Mouse (Mus musculus): ENCODE measurements at regions not wholly inside any gene's neighbourhood (a gene's known extent, or its start where the extent isn't known, plus 50 kb on each side); places are given as distances from the start of the nearest gene placed in this dataset.

DNA sequence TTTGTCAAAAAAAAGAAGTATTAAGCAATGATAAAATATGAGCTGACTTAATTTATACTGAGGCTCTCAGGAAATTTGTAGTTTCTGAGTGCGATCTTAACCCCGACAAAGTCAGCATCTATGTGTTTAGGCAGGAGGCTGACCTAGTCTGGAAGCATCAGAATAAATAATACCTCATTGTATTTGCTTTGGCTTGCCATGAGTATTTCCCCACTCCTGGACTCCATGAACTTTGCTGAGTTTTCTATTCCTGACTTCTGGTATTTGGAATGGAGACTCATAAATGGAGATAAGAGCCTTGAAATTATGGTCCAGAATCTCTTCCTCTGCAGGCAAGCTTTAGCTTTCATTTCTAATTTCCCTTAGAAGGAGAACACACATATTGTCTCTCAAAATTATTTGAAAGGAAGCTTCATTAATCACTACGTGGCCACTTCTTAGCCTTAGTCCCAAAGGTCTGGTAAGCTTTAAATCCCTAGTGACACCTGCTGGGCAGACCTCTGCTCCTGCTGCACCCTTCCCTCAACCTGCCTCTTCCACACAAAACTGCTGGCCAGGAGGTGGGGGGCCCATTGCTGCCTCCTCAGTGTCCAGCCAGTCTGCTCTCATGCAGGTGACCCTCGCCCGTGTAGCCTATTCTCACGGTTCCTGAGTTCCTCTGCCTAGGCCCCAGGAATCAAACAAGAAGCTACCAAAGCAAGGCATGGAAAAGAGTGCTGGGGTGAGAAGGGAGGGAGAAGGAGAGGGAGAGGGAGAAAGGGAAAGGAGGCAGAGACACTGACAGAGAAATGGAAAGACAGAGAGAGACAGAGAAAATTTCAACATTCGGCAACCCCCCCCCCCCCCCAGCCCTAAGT is 173.6 kb upstream of the Klf12 start:
- no peak for ATAC-seq

DNA sequence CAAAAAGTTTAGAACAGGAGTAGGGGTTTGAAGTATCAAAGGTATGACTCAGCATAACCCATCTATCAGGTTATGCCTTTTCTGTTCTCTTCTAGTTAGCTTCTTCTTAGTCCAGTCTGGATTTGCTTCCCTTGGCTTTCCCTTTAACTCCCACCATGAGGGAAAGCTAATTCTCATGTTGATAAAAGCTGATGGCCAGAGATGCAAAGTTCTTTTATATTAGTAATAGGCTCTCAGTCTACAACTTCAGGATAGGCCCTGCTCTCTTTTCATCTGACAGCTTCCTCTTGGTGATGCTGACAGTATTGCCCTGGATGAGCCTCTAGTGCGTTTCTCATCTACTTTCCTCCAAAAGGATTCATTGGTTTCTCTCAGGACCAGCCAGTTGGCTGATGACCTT is 161.7 kb upstream of the Klf12 start:
- ATAC-seq: no peak

DNA sequence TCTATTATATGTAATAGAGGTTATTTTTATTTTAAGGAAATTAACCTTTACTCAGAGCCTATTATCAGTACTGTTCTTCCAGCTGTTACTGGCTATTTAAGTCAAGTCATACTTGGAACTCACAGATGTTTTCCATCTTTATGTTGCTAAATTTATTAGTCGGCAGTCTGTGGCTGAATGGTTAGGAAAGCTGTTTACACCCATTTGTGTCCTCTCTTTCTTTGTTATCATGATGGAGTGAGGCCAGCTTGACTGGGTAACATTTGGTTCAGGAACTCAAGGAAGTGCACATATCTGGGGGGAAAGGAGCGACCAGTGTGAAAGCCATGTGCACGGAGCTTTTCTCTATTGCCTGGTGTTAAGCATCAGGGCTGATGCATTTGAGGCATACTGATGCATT is 160.4 kb upstream of the Klf12 start:
- no peak for ATAC-seq

DNA sequence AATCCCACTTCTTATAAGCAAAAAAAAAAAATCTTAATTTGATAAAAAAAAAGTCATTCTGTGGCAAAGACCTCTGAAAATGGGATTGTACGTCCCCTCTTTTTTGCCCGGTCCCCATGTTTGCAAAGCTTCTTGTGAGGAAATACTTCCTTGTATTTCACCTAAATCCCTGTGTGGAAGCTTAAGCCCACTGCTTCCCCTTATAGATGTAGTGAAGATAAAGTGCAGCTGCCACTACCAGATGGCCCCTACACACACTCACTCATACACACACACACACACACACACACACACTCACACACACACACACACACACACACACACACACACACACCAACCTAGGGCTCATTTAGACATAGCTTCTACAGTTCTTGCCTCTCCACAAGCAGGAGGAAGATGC is 159.6 kb upstream of the Klf12 start:
- ATAC-seq: no peak

DNA sequence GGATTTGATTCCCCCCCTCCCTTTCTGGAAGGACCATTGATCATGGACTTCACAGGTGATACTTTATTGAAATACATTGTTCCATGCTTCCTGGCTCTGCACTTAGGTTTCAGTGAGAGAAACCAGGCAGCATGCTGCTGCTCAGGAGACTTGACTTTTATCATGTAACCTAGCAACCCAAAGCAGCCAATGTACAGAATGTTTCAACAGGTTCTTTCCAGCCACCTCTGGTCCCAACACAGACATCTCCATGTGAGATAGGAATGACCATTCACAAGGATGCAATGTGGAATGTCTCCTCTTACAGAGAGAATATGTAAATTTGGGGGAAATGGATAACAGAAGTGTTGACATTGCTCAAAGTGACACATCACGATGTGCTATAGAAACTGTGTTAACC is 153.1 kb upstream of the Klf12 start:
- no peak for ATAC-seq

DNA sequence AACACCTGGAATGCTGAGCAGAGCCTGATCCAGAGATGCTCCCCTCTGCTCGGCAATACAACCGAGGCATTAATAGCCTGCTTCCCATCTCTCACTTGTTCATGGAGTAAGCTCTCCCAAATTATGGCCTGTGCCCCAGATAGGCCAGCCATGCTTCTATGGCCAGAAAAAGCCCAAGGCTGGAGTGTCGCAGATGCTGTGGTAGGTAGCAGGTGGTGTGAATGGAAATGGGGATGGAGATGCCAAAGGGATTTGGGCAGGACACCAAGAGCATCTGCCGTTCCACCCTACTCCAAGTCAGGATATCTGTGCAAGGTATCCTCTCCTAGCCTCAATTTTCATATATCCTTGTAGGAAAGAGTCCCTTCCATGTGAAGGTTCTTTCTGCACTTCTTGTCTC is 145.2 kb upstream of the Klf12 start:
- no peak for ATAC-seq

DNA sequence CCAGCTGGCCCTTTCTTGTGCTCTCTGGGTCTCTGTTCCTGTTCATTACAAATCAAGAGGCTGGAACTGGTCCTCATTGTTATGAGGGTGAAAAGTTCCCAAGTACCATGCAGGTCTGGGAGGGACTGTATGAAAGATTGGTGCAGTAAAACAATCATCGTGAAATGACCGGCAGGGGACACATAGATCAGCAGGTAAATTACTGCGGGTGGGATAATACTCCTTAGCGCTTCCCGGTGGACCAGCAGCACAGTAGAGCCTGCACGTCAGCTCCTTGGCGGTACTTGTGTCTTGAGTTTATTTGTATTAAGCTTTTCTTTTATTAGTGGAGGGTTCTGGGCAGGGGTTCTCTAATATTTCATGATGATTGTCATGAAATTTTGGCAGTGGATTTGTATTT is 141.9 kb upstream of the Klf12 start:
- no peak for ATAC-seq

DNA sequence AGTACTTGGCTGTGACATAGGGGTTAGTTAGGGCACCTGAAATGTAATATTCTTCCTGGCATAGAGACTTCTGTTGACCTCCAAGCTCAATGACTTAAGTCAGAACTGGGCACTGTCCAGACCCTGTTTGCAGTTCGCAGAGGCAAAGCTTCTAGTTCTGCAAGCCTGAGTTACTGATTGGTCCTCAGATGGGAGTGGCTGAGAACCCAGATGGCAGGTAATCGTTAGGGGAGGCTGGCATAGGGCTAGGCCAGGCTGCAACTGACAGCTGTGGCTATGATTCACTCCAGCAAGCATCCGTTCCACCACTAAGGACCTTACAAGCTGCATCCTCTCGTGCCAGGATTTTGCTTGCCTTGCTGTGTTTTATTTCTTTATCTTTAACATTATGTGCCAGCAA is 139.3 kb upstream of the Klf12 start:
- ATAC-seq: no peak

DNA sequence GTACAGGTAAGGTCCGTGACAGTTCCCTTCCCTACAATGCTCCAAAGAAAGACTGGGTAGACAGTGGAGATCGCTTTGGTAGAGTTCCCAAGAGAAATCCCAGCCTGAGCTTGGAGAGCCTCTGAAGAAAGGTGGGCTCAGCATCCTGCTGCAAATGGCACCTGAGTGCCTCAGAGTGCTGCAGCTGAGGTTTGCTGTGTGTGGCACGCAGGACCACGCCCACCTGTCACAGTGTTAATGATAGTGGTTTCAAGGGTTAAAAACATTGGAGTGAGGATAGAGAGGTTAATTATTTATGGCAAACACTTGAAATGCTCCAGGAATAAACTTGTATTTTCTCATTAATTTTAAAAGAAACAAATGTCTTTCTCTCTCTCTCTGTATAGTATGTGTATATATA is 137.2 kb upstream of the Klf12 start:
- no peak for ATAC-seq

DNA sequence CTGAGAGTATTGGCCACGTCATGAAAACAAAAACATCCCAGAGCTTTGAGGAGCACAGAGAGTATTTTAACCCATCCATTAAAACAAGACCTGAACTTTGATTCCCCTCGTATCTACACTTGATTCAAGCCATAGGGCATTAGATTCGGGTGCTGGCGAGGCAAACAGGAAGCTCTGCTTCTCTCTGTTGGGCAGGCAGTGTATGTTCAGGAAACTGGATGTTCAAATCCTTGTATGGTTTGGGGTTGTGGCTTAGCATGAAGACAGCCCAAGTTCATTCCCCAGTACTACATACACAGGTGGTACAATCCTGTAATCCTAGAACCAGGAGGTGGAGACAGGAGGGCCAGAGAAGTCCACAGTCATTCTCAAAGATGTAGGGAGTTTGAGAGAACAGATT is 130.6 kb upstream of the Klf12 start:
- ATAC-seq: no peak

DNA sequence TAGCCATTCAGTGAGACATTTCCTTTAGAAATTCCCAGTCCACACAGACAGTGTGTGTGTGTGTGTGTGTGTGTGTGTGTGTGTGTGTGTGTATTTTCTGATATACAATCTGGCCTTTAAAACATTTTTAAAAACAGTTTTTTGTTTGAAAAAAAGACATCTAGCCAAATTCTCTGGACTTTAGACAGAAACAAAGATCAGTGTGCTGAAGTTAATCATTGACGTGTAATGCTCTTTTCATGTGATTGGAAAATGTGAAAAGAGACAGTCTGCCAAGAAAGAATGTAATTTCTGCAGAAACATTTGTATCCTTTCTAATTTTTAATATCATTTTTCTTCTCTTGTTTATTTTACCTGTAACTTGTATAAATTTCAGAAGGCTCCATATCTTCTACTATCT is 127.7 kb upstream of the Klf12 start:
- no peak for ATAC-seq

DNA sequence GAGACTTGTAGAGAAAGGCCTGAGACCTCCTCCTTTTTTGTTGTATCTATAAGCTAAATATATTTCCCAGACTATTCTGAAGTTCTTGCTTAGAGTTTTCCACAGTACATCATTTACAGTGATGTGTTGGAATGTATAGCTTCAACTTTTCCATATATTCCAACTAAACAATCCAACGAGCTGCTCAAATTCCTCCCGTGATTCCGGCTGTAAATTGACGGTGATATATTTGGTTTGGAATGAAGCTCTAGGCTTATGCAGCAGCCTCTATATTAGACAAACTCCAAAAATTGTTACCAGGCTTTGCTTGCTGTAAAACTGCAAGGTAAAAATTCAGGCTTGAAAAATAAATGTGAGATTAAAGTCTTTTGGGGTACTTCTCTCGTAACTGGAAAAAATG is 112.7 kb upstream of the Klf12 start:
- no peak for ATAC-seq

DNA sequence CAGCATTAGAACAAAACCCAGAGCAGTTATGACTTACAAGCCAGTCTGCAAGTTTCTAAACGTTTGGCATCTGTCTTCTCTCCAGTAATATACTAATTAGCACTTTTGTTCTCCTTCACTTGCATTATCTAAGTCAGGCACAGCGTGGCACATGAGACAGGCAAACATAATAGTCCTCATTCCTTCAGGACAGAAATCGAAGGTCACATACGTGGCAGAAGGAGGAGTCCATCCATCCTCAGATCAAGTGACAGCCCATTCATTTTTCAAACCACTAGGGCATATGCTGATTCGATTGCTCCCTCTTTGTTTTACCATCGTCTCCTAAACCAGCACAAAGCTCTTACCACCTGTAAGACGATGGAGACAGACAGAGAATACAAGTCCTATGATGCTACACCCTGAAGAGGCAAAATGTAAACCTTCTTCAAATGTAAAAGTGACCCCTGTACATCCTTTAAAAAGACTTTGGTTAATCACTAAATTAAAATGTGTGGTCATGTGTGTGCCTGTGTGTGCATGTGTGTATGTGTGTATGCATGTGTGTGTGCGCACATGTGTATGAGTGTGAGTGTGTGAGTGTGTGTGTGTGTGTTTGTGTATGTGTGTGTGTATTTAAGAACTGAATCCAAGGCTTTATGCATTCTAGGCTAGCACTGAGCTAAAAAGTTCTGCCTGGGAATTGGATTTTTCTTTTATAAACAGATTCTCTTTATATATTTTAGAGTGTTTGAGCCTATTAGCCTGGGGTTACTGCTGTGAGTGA is 90.9 kb upstream of the Klf12 start:
- ATAC-seq: no peak

DNA sequence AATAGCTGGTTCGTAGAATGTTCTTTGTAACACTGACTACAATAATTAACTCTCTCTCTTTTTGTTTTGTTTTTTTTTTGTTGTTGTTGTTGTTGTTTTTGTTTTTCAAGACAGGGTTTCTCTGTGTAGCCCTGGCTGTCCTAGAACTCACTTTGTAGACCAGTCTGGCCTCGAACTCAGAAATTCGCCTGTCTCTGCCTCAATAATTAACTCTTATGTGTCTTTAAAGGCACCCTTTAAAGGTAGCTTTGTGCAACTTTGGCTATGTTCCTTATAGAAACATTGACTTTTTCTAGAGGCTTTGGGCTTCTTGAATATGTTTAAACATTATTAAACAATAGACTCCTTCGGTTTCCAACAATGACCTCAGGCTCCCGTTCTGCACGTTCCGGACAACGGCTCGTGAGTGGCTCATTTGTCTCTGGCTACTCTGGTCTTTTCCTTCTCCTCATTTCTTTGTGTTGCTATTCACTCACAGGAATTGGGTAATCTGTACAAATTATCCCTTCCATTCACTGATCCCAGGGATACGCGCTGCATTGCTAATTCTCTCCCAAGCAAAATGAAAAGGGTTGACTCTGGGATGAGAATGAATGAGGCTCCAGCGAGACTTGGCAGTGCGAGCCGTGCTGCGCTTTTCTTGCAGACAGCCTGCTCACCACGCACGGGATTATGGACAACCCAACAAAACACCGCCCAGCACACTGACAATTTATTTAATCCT is 90.2 kb upstream of the Klf12 start:
- no peak for ATAC-seq

DNA sequence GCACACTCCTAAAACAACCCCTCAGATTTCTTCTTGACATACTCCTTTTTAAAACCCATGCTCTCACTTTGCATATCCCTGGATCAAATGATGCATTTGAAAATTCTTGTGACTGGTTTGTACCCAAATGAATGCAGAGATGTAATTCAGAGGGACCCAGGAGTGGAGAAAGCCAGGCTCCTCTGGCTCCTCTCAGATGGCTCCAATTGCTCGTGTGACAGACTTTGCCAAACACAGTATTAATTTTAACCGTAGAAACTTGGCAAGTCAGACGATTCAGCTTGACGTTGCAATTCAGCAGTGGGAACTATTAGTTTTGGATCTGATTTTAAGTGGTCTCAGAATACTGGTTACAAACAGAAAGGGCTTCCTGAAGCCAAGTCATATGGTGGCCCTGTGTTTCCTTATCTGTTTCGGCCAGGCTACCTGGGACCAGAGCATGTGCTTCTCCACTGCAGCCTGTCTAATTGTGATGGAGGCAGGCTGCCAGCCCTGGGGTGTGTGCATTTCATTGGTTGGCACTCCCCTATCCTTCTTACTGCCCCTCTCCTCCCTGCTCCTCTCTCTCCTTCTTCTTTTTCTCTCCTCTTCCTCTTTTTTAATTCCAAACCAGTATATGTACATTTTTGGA is 81.9 kb upstream of the Klf12 start:
- ATAC-seq: no peak

DNA sequence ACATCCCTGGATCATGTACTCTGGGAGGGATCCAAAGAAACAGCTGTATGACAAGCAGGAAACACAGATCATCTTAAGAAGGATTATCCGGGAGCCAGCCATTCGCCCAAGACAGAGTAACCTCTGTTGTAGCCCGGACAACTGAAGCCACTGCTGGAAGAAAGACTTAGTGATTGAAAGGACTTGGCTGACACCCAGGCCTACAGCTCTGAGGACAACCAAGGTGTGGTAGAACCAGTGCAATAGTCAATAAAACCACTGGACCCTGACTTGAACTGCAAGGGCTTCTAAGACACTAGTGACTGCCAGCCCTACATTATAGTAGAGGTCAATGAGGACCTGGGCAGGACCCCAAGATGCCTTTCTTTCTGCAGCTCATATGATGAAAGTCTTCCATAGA is 78.3 kb upstream of the Klf12 start:
- ATAC-seq: no peak

DNA sequence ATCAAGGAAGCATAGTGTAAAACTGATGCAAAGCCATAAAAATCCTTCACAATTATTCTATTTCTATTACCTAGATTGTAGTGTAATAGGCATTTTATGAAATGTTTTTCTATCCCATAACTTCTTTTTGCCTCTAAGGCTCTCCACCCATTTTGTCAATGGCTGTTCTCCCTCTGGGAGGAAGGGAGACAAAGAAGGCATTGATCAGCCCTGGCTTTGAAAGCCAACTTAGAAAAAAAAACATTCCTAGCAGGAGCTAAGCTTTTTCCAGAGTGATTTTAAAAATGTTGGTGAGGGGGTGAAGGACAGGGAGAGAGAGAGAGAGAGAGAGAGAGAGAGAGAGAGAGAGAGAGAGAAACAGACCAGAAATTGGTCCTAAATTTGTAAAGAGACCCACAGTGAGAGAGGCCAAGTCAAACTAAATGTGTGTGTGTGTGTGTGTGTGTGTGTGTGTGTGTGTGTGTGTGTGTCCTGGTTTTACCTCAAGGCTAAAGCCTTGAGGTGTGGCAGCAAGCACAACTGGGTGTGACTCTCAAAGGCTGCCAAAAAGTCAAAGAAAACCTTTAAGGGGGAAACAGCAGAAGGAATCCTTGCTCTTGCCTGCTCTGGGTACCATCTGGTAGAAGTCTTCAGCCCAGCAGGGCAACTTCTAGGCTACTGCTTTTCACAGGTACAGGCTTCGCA is 77.0 kb upstream of the Klf12 start:
- no peak for ATAC-seq

DNA sequence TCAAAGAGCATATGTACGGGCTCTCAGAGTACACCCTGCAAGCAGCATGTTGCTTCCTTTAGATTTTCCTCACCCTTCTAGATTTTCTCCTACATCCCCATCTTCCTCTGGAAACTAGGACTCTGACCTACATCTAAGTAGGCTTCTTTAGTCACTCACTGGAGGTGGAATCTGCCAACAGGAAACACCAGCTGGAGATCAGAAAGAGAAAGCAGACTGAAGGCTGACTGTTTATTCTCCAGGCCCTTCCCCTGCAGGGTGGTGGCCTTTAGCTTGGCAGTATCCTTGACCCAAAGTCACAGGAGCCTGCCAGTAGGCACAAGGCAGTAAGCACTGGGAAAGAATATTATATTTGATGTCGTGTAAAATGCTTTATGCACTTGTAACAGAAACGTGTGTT is 75.4 kb upstream of the Klf12 start:
- ATAC-seq: no peak

DNA sequence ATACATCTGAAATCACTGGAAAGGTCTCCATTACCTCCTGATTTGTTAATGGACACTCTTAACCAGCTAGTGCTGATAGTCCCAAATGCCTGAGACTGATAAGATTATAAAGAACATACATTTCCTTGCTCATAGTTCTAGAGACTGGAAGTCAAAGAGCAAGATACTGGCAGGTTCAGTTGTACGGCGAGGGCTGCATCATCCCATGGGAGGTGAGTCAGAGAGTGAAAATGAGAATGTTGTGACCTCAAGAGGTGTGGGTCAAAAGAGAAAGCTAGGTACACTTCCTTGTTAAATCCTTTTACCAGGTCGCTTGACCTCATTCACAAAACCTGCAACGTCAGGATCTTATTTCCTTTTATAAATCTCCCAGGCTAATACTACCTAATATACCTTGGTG is 72.7 kb upstream of the Klf12 start:
- no peak for ATAC-seq

DNA sequence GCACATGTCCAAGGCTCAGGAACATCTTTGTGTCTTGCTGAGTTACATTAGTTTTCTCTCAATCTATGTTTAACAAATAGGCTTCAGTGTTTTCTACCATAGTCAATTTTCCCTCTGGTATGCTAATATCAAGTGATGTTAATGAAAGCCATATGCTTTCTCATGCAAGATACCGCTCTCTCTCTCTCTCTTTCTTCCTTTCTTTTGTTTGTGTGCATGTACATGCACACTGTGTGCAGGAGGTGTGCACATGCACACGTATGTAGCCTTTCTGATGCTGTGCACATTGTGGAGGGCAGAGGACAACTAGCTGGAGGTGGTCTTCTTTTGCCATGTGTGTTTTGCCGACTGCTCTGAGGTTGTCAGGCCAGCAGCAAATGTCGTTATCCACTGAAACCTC is 69.0 kb upstream of the Klf12 start:
- ATAC-seq: no peak

DNA sequence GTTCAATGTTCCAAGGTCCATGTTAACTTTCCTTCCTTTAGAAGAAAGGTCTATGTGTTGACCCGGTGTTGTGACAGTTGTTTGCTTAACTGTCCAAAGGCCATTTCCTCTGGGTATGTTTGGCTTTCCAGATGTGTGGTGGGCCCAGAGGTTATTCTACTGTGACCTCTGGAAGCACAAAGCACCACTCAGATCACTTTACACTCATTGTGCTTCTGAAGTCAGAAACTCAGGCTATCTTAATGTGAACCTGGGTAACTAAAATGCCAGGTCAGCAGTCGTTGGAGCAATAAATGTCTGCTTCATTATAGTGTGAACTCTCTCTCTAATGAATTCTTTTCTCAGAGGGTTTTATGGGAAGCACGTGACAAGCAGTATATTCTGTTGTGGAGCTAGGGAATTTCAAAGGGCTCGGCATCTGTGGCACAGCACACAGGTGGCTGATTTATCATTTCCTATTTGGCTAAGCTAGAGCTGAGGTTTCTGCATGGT is 68.5 kb upstream of the Klf12 start:
- ATAC-seq: no peak

DNA sequence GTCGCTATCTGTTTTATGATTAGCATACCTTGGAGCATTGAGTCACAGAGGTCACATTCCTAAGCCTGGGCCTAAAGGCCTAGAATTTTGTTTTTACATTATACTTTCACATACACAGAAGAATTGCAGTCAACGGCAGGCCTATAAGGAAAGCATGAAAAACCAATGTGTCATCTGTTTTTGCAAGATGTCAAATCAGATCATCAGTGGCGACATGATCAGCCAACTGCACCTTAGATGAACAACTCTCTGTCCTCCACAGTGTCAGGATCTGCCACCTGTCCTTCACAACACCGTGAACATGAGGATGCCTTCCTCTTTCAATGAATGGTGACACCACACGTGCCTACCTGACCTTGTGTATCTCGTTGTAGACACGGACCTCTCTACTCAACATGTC is 66.5 kb upstream of the Klf12 start:
- ATAC-seq: no peak

Data from CD4-positive, CD25-positive, alpha-beta regulatory T cell, adult 4 months (primary cell).